Mouse (Mus musculus): ENCODE results near the gene Cd302. TPM values are rescaled to one million over a fixed set of nuclear protein-coding genes. Genes with fewer than 3 reads are reported as not detected.

The Cd302 gene
- polyA plus RNA-seq, 1 experiment from 2014 or later = 55.3 TPM

DNA sequence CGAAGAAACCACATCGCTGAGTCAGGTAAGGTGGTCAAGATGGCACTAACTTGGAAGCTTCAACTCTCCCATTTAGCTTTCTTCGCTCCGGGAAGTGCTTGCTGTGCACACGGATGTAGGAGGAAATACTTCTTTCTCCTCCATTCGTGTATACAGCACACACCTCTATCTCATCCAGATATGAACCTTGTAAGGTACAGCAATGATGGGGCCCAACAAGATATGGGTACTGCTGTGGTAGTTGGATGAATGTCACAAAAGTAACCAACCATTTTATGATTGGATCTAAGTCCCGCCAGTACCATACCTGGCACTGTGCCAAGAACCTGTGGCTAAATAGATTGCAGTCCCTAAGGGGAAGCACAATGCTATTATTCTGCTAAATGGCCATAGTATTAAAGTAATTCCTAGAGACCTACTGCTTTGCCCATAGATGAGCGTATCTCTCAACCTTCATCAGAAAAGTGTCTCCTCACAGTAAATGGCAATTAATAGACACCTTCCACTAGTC, 874 bp upstream of the Cd302 start:
- Histone ChIP-seq H3K9me3 (replicated peaks) (0 out of 2 replicates have a peak, but pooled peaks cover 5% of the 10 kb centered on the region), H3K9ac (no peak overlapping the region), H3K36me3 (no peaks in the 10 kb centered on the region), H3K4me2 (0 out of 2 replicates have a peak overlapping the region, but pooled peaks have one; percentile 61), H3K4me1 (replicated peaks) (peaks cover 10% of the 10 kb centered on the region), H3K27ac (no peak overlapping the region), H3K4me3 (replicated peaks) (no peak overlapping the region), H3K27me3 (peaks cover 26% of the 10 kb centered on the region)
- DNase-seq (no peak), ATAC-seq (ENCODE audit: low read depth) (no peak)
- WGBS (ENCODE audit: insufficient replicate concordance) = 72% methylated on average over 8 of the region's 8 CpGs

DNA sequence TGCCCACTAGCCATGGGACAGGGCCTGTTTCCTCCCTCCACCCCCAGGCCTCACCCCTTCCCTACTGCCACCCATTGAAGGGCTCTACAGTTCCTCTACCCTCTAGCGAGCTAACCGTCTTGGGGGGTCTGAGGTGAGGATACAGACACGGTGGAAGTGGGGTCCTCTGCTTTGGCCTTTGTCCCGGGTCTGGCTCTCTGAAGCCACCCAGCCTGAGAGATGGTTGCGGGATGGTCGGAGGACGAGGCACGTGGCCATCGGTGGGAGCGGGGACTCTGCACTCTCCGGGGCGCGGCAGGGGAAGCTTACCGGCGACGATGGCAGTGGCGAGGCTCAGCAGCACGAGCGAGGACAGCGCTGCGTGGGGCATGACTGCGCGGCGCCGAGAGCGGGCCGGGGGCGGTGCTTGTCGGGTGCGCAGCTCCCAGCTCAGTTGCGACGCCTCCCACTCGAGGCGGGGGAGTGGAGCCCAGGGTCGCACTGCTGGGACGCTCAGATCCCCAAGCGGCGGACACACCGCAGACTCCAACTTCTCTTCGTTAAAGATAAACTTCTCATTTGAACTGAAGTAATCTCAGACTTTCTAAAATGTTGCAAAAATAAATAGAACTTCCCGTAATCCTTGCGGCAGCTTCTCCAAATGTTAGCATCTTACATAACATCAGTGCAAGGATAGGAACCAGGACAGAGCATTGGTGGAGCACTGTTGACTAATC, 379 bp downstream of the Cd302 start:
- H3K9me3 ChIP-seq (replicated peaks) = 0 out of 2 replicates have a peak, but pooled peaks cover 5% of the 10 kb centered on the region
- under 1% methylated on average over 42 of the region's 42 CpGs for WGBS (ENCODE audit: insufficient replicate concordance)
- peaks cover 26% of the 10 kb centered on the region for H3K27me3 ChIP-seq
- peak overlapping the region; percentile 57 for H3K9ac ChIP-seq
- peaks cover 10% of the 10 kb centered on the region for H3K4me1 ChIP-seq (replicated peaks)
- peak overlapping the region; percentile 53 for H3K4me3 ChIP-seq (replicated peaks)
- DNase-seq = no peak
- no peaks in the 10 kb centered on the region for H3K36me3 ChIP-seq
- ATAC-seq (ENCODE audit: low read depth) = peak; percentile 69
- peak overlapping the region; percentile 61 for H3K4me2 ChIP-seq
- H3K27ac ChIP-seq = peak overlapping the region; percentile 68

DNA sequence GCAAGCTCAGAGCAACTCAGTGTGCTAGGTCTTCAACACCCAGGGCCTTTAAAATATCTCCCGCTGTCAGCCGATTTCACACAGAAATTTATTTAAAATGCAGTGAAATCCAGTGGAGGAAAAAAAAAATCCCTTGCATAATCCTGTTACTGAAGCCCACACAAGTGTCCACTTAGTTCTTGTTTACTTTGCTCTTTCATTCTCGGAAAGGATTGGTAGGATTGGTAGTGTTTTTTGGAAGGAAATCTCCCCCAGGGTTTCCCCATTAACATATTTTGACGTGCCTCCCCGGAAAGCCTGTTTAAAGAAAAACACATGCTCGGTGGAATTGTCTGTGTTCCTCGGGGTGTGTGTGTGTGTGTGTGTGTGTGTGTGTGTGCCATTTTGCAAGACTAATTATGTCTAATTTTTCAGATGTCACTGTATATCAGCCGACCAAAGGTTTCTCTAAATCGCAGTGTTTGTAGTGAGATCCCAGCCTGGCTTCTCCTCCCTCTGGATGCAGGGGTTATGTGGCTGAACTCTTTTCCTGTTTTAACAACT, 1.0 kb downstream of the Cd302 start:
- 0 out of 2 replicates have a peak, but pooled peaks cover 5% of the 10 kb centered on the region for H3K9me3 ChIP-seq (replicated peaks)
- H3K27ac ChIP-seq = peak overlapping the region; percentile 68
- peak; percentile 9; the same call in 1 of the 2 replicates for ATAC-seq (ENCODE audit: low read depth)
- peak overlapping the region; percentile 61 for H3K4me2 ChIP-seq
- H3K27me3 ChIP-seq = peaks cover 26% of the 10 kb centered on the region
- no peaks in the 10 kb centered on the region for H3K36me3 ChIP-seq
- WGBS (ENCODE audit: insufficient replicate concordance) = 19% methylated on average over 9 of the region's 9 CpGs
- DNase-seq = no peak
- H3K4me1 ChIP-seq (replicated peaks) = peaks cover 10% of the 10 kb centered on the region
- peak overlapping the region; percentile 53 for H3K4me3 ChIP-seq (replicated peaks)
- H3K9ac ChIP-seq = peak overlapping the region; percentile 57

DNA sequence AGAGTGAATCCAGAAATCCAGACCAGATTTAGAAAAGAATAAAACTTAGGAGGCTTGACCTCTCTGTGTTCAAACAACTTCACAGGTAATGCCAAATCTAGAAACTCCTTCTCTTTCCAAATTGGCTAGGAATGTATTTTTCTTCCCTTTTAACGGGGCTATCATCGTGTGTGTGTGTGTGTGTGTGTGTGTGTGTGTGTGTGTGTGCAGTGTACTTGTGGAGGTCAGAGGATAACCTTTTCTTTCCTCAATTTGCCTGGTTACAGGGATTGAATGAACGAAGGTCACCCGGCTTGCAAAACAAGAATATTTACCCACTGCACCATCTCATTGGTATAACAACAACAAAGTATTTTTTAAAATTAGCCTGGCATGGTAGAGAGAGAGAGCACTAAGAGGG, 1.7 kb downstream of the Cd302 start:
- peak overlapping the region; percentile 44 for H3K27ac ChIP-seq
- no peak for DNase-seq
- H3K4me1 ChIP-seq (replicated peaks) = peaks cover 10% of the 10 kb centered on the region
- peaks cover 26% of the 10 kb centered on the region for H3K27me3 ChIP-seq
- H3K4me2 ChIP-seq = peak overlapping the region; percentile 61
- H3K4me3 ChIP-seq (replicated peaks) = 0 out of 2 replicates have a peak overlapping the region, but pooled peaks have one; percentile 53
- no peaks in the 10 kb centered on the region for H3K36me3 ChIP-seq
- H3K9me3 ChIP-seq (replicated peaks) = 0 out of 2 replicates have a peak, but pooled peaks cover 5% of the 10 kb centered on the region
- H3K9ac ChIP-seq = no peak overlapping the region; the same call in 1 of the 2 replicates
- 50% methylated on average over 4 of the region's 4 CpGs for WGBS (ENCODE audit: insufficient replicate concordance)
- ATAC-seq (ENCODE audit: low read depth) = no peak

DNA sequence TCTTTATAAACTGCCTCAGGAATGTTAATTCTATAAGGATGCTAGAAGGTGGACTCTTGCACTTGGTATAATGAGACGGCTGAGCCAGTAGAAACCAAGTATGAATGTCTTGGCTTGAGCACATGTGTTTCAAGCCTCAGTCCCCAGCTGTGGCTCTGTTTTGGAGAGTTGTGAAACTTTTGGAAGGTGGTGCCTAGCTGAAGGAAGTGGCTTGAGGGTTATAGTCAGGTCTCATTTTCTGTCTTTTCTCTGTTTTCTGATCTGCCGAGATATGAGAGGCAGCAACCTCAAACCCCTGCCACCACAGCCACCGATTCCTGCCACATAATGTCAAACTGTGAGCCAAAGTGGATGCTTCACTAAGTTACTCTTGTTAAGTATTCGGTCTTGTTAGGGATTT, 5.7 kb downstream of the Cd302 start:
- H3K4me2 ChIP-seq = no peak overlapping the region
- no peak overlapping the region for H3K9ac ChIP-seq
- no peak overlapping the region for H3K27ac ChIP-seq
- no peaks in the 10 kb centered on the region for H3K9me3 ChIP-seq (replicated peaks)
- WGBS (ENCODE audit: insufficient replicate concordance) = 39% methylated on average over 4 of the region's 4 CpGs
- DNase-seq (no peak), ATAC-seq (ENCODE audit: low read depth) (no peak)
- H3K4me3 ChIP-seq (replicated peaks) = no peak overlapping the region
- peaks cover 1% of the 10 kb centered on the region for H3K36me3 ChIP-seq
- H3K27me3 ChIP-seq = peaks cover 11% of the 10 kb centered on the region
- H3K4me1 ChIP-seq (replicated peaks) = peaks cover 2% of the 10 kb centered on the region

DNA sequence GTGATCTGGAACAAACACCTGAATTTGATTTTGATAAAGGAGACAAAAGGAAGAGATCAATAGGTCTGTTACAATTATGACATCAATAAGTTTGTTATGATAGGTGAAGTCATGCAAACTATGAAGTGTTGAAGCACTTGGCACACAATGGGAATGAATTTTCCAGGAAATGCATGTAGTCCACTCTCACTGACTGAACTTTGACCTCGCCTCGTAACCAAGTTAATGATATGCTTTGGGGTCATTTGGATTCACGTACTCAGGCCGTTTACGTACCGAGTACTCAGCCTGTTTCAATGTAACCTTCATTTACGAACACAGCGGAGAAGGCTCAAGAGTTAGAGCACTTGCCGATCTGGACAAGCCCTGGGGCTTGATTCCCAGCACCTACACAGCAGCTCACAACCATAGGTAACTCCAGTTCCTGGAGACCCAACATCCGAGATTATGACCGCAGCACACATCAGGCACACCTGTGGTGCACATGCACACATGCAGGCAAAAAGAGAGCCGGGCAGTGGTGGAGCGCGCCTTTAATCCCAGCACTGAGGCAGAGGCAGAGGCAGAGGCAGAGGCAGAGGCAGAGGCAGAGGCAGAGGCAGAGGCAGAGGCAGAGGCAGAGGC, 14.3 kb downstream of the Cd302 start:
- Histone ChIP-seq H3K4me1 (replicated peaks) (no peaks in the 10 kb centered on the region), H3K4me2 (no peak overlapping the region), H3K36me3 (peaks cover 6% of the 10 kb centered on the region), H3K27ac (no peak overlapping the region), H3K9me3 (replicated peaks) (no peaks in the 10 kb centered on the region), H3K9ac (no peak overlapping the region), H3K4me3 (replicated peaks) (no peak overlapping the region), H3K27me3 (no peaks in the 10 kb centered on the region)
- WGBS (ENCODE audit: insufficient replicate concordance) = 80% methylated on average over 14 of the region's 14 CpGs
- ATAC-seq (ENCODE audit: low read depth) = no peak
- no peak for DNase-seq

DNA sequence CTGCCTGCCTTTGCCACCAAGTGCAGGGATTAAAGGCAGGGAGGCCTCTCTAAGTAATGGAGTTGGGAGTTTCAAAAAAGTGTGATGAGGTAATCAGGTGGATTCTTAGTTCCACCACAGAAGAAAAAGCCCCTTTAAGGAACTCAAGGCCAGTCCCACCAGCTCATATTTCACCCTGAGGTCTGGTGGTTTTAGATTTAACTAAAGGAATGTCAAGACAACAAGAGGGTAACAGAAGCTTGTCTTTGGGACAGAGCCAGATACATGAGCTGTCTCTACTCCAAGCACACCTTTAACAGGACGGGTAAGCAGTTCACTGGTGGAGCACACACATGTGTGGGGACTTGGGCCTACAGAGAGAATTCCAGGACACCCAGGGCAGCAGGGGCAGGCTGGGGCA, 16.7 kb downstream of the Cd302 start:
- H3K27ac ChIP-seq = no peak overlapping the region
- no peaks in the 10 kb centered on the region for H3K9me3 ChIP-seq (replicated peaks)
- DNase-seq (no peak), ATAC-seq (ENCODE audit: low read depth) (no peak)
- H3K4me1 ChIP-seq (replicated peaks) = no peaks in the 10 kb centered on the region
- H3K4me2 ChIP-seq = no peak overlapping the region
- H3K9ac ChIP-seq = no peak overlapping the region
- no peaks in the 10 kb centered on the region for H3K36me3 ChIP-seq
- H3K4me3 ChIP-seq (replicated peaks) = no peak overlapping the region
- WGBS (ENCODE audit: insufficient replicate concordance) = 49% methylated on average over 1 of the region's 1 CpGs
- no peaks in the 10 kb centered on the region for H3K27me3 ChIP-seq

DNA sequence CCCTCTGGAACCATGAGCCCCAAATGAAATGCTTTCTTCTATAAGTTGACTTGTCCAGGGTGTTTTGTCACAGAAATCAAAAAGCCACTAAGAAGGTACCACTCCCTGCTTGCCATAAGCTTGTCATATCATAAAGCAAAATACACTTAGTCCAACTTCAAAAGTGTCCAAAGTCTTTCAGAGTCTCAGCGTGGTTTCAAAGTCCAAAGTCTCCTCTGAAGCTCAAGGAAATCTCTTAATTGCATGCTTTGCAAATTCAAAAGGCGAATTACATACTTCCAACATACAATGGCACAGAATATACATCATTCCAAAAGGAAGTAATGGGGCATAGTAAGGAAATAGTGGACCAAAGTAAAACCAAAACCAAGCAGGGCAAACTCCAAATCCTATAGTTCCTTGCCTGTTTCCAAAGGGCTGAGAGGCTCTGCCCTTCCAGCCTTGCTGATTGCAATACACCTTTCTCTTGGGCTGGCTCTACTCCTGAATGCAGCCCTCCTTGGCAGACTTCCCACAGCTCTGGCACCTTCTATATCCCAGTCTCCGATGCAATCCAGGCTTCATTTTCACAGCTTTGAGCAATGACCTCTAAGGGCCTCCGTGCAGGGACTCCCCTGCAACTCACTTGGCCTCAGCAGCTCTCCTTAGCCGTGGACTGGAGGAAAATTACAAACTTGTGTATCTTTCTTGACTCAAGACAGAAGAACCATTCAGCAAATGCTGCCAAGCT, 23.5 kb downstream of the Cd302 start:
- H3K9ac ChIP-seq = no peak overlapping the region
- no peaks in the 10 kb centered on the region for H3K9me3 ChIP-seq (replicated peaks)
- DNase-seq (no peak), ATAC-seq (ENCODE audit: low read depth) (no peak)
- no peaks in the 10 kb centered on the region for H3K27me3 ChIP-seq
- no peak overlapping the region for H3K27ac ChIP-seq
- peaks cover 8% of the 10 kb centered on the region for H3K36me3 ChIP-seq
- no peak overlapping the region for H3K4me3 ChIP-seq (replicated peaks)
- no peaks in the 10 kb centered on the region for H3K4me1 ChIP-seq (replicated peaks)
- WGBS (ENCODE audit: insufficient replicate concordance) = 66% methylated on average over 5 of the region's 5 CpGs
- no peak overlapping the region for H3K4me2 ChIP-seq

DNA sequence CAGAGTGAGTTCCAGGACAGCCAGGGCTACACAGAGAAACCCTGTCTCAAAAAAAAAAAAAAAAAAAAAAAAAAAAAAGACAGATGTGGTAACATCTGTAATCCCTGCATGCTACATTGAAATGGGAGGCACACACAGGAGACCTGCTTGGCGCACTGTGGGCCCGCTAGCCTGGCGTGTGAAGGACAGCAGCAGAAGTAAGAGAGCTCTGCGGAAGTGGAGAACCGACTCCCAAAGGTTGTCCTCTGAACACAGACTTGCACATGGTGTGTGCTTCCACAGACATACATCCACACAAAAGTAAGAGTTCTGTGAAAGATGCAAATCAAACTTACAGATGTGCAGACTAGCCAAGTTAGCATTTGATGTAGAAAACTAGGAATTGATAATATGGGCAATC, 25.1 kb downstream of the Cd302 start:
- DNase-seq = no peak
- Histone ChIP-seq H3K4me1 (replicated peaks) (no peaks in the 10 kb centered on the region), H3K9ac (no peak overlapping the region), H3K27ac (no peak overlapping the region), H3K9me3 (replicated peaks) (no peaks in the 10 kb centered on the region), H3K4me2 (no peak overlapping the region), H3K4me3 (replicated peaks) (no peak overlapping the region), H3K27me3 (no peaks in the 10 kb centered on the region), H3K36me3 (peaks cover 11% of the 10 kb centered on the region)
- WGBS (ENCODE audit: insufficient replicate concordance) = 91% methylated on average over 5 of the region's 5 CpGs
- no peak for ATAC-seq (ENCODE audit: low read depth)

DNA sequence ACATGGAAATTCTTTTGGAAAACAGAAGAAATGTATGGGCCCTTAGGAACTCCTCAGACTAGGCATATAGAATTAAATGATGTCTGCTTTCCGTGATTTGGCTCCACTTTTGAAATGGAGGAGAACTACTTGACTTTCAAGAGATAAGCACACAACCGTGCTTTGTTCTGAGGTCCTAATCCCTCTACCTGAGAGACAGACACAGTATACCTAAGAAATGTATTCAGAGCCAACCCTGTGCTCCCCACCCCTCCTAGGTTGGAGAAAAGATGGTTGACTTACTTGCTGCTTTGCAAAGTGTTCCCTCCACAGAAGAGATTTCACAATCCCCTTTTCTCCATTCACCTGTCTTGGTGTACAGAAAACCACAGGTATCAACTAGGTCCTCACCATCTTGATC, 27.5 kb downstream of the Cd302 start:
- no peaks in the 10 kb centered on the region for H3K4me1 ChIP-seq (replicated peaks)

DNA sequence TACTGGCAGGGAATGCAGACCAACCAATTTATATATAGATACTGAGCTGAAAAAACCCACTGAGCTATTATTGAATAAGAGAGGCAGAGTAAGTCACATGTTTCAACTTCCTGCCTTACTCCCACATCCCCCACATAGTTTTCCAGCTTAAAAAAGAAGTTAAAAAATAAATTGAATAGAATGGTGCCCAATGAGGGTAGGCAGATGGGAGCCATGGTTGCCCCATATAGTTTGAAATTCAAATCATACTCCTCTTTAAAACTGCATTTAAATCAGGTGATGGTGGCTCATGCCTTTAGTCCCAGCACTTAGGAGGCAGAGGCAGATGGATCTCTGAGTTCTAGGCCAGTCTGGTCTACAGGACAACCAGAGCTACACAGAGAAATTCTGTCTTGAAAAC, 30.8 kb downstream of the Cd302 start:
- Histone ChIP-seq H3K36me3 (peaks cover 30% of the 10 kb centered on the region), H3K27ac (no peak overlapping the region), H3K9me3 (replicated peaks) (no peaks in the 10 kb centered on the region), H3K27me3 (no peaks in the 10 kb centered on the region), H3K9ac (no peak overlapping the region), H3K4me1 (replicated peaks) (no peaks in the 10 kb centered on the region), H3K4me2 (no peak overlapping the region), H3K4me3 (replicated peaks) (no peak overlapping the region)
- ATAC-seq (ENCODE audit: low read depth) (no peak), DNase-seq (no peak)

More for the DNA sequence above, 27.5 kb downstream of the Cd302 start:
- ATAC-seq (ENCODE audit: low read depth) (no peak), DNase-seq (no peak)
- H3K27me3 ChIP-seq = no peaks in the 10 kb centered on the region
- no peaks in the 10 kb centered on the region for H3K9me3 ChIP-seq (replicated peaks)
- no peak overlapping the region for H3K4me2 ChIP-seq
- no peak overlapping the region for H3K27ac ChIP-seq
- peaks cover 18% of the 10 kb centered on the region for H3K36me3 ChIP-seq
- no peak overlapping the region for H3K9ac ChIP-seq
- no peak overlapping the region for H3K4me3 ChIP-seq (replicated peaks)
- 67% methylated on average over 2 of the region's 2 CpGs for WGBS (ENCODE audit: insufficient replicate concordance)

Data from liver, embryonic 13.5 days (tissue).